Mouse (Mus musculus): ENCODE results near the gene Tmem156. TPM values are rescaled to one million over a fixed set of nuclear protein-coding genes. Genes with fewer than 3 reads are reported as not detected.

Tmem156 gene
- polyA plus RNA-seq, 1 experiment from 2014 or later = 0.55 TPM

DNA sequence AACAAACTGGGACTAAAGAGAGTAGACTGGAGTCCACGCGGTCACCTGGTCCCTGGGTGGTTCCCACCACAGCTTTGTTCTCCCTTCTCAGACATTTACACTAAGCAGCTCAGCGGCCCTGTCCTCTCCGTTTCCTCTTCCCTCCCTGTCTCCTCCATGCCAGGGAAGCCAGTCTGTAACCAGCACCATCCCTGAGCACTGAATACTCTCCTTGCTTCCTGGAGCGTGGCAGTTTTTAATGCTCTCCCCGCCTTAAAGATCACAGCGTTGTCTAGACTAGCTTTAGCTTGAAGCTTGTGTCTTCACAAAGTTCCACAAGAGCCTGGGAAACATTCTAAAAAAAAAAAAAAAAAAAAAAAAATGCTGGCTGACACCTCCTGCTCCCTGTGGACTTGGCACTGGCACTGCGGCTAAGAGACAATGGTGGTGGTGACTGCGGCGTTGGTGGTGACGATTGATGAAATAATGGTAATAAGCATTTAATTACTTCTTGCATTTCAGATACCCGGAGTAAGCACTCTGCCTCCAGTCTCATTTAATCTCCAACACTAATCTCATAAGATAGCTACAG lies 44.6 kb downstream of the Tmem156 start:
- no peaks in the 10 kb centered on the region for H3K4me1 ChIP-seq (replicated peaks)
- H3K27ac ChIP-seq = no peak overlapping the region
- H3K9ac ChIP-seq = no peak overlapping the region
- H3K4me2 ChIP-seq = no peak overlapping the region
- H3K9me3 ChIP-seq (replicated peaks) = no peaks in the 10 kb centered on the region
- no peaks in the 10 kb centered on the region for H3K36me3 ChIP-seq
- 68% methylated on average over 12 of the region's 12 CpGs for WGBS (ENCODE audit: insufficient replicate concordance)
- no peak for DNase-seq
- H3K27me3 ChIP-seq = no peaks in the 10 kb centered on the region
- no peak overlapping the region for H3K4me3 ChIP-seq (replicated peaks)
- ATAC-seq (ENCODE audit: low read depth) = no peak; the same call in 1 of the 2 replicates

DNA sequence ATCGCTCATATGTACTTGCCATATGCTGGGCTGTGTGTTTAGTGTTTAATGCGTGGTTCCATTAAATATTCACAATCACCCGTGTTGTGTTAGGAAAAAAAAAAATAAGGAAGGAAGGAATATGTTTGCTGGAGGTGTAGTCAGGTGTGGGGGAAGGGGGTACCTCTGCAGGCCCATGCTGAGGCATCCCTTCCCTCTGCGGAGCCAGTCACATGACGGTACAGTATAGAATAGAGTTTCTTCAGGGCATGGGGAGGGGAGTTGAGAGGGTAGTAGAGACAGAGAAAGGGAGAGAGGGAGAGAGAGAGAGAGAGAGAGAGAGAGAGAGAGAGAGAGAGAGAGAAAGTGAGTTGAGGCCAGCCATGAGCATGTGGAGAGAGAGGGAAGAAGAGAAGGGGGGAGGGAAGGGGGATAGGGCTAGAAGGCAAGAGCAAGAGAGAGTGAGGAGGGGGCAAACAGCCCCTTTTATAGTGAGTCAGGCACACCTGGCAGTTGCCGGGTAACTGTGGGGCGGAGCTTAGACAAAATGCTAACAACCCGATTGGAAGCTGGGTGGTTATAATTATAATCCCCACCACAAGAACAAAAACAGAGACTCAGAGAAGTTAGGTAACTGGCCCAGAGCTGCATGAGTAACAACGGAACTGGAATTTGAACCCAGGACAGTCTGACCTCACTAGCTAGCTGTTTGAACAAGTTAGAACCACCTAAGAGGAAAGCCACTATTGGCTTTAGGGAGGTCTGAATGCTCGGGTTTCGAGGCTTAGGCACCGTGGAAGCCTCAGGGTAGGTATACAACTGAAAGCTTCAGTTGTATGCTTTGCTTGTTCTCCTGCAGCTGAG lies 45.3 kb downstream of the Tmem156 start:
- WGBS (ENCODE audit: insufficient replicate concordance) = 58% methylated on average over 12 of the region's 12 CpGs

DNA sequence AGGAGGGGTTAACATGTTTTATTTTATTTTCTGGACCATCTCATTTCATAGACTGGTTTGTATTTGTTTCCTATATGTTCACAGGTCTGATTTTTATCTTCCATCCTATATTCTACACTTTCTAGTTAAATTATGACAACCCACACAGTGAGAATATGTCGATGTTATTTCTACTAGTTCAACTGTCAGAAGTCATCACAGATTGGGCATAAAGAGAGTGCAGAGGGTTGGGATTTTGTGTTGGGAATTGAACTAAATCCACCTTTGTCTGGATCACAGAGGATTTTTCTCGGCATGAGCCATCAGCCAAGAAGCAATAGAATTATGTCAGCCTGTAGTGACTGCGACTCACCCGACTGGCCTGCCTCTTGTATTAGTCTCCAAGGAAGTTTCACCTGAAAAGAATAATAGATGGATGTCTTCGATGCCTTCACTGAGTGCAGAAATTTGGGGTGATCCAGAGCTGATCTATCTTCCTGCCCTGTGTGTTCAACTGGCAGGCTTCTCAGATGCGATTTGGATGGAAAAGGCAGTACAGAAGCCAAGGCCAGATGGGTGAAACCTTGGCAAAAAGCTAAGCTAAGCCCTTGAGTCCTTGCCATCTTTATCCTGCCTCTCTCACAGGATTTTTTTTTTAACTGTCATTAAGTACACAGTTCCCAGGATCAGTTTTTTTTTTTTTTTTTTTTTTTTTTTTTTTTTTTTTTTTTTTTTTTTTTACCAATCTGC lies 46.1 kb downstream of the Tmem156 start:
- H3K27ac ChIP-seq = no peak overlapping the region
- DNase-seq = no peak
- 75% methylated on average over 6 of the region's 6 CpGs for WGBS (ENCODE audit: insufficient replicate concordance)

More for the DNA sequence above, 45.3 kb downstream of the Tmem156 start:
- DNase-seq = no peak
- H3K36me3 ChIP-seq = no peaks in the 10 kb centered on the region
- ATAC-seq (ENCODE audit: low read depth) = no peak
- H3K4me2 ChIP-seq = no peak overlapping the region
- no peaks in the 10 kb centered on the region for H3K4me1 ChIP-seq (replicated peaks)
- H3K4me3 ChIP-seq (replicated peaks) = no peak overlapping the region
- no peaks in the 10 kb centered on the region for H3K9me3 ChIP-seq (replicated peaks)
- no peaks in the 10 kb centered on the region for H3K27me3 ChIP-seq
- H3K27ac ChIP-seq = no peak overlapping the region
- no peak overlapping the region for H3K9ac ChIP-seq

DNA sequence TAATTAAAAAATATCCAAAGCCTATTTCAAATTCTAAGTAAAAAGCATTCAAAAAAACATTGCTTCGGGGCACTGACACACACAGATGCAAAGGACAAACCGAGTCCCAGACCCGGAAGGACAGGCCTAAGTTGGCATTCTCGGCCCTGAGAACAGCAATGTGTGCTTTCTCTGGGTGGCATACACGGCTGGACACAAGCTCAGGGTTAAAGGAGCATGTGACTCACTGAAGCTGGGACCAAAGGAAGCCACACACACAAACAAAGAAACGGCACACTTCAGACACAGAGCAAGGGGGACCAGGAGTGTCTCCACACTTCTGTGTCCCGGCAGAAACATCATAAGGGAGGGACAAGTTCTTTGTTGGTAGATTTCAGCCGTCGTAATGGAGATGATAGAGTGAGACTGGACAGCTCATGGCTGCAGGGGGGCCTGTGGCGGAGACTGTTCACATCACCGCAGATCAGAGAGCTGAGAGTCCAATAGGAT lies 48.5 kb downstream of the Tmem156 start:
- WGBS (ENCODE audit: insufficient replicate concordance) = 72% methylated on average over 11 of the region's 11 CpGs
- no peak overlapping the region for H3K27ac ChIP-seq
- no peak overlapping the region for H3K4me3 ChIP-seq (replicated peaks)
- no peaks in the 10 kb centered on the region for H3K9me3 ChIP-seq (replicated peaks)
- no peak for DNase-seq
- no peak overlapping the region for H3K4me2 ChIP-seq
- H3K4me1 ChIP-seq (replicated peaks) = no peaks in the 10 kb centered on the region
- H3K9ac ChIP-seq = no peak overlapping the region
- no peak for ATAC-seq (ENCODE audit: low read depth)
- H3K36me3 ChIP-seq = 0 out of 2 replicates have a peak, but pooled peaks cover 4% of the 10 kb centered on the region
- no peaks in the 10 kb centered on the region for H3K27me3 ChIP-seq

More for the DNA sequence above, 46.1 kb downstream of the Tmem156 start:
- H3K4me2 ChIP-seq = no peak overlapping the region
- H3K27me3 ChIP-seq = no peaks in the 10 kb centered on the region
- H3K9ac ChIP-seq = no peak overlapping the region
- H3K4me1 ChIP-seq (replicated peaks) = no peaks in the 10 kb centered on the region
- H3K4me3 ChIP-seq (replicated peaks) = no peak overlapping the region
- H3K36me3 ChIP-seq = no peaks in the 10 kb centered on the region
- no peak for ATAC-seq (ENCODE audit: low read depth)
- H3K9me3 ChIP-seq (replicated peaks) = no peaks in the 10 kb centered on the region

DNA sequence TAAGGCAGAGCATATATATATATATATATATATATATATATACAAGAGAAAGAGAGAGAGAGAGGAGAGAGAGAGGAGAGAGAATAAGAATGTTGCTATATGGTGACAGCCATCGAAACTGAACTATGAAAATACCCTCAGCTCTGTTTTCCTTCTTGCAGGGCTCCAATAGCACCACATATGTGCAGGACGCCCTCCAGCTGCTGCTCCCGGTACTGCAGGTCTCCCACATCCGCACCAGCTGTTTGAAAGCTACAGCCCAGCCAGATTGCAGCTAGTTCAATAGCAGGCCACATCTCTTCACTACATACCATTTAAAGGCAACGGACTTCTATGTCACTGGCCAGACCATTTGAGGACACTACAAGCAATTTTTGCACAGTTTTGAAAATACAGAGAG lies 51.5 kb downstream of the Tmem156 start:
- 0 out of 2 replicates have a peak, but pooled peaks cover 4% of the 10 kb centered on the region for H3K36me3 ChIP-seq
- WGBS (ENCODE audit: insufficient replicate concordance) = 54% methylated on average over 5 of the region's 5 CpGs
- H3K4me3 ChIP-seq (replicated peaks) = no peak overlapping the region
- no peak overlapping the region for H3K9ac ChIP-seq
- ATAC-seq (ENCODE audit: low read depth) (no peak), DNase-seq (no peak)
- H3K27me3 ChIP-seq = no peaks in the 10 kb centered on the region
- no peaks in the 10 kb centered on the region for H3K4me1 ChIP-seq (replicated peaks)
- H3K9me3 ChIP-seq (replicated peaks) = no peaks in the 10 kb centered on the region
- H3K27ac ChIP-seq = no peak overlapping the region
- H3K4me2 ChIP-seq = no peak overlapping the region

DNA sequence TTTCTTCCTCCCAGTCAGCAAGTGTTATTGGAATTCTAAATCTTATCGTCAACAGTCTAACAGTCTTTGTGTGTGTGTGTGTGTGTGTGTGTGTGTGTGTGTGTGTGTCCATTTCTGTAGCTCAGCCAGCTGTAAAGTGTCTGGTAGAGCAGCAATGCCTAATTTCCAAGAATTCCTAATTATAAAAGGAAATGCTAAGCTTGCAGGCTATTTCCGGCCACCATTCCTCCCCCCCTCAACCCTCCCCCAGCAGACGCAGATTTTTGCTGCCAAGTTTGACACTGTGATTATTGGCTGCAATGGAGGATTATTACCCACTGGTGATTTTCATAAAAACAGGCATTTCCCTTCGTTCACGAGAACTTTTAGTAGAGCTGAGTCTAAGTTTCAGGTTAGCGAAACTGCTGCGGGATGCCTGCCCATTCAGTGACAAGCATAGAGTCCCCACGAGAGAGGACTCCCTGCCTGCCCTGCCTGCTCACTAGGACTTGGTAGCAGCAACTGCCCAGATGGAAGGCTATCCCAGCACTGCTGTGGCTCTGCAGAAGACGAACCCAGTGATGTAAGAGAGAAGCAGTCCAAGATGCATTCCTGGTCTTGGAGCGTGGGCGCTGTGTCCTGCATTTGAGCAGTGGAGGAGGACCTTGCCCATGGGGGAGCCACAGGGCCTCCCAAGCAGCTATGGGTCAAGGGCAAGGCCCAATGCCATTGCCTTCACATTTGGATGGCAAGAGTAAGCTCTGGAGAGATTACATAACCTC lies 52.9 kb downstream of the Tmem156 start:
- Histone ChIP-seq H3K27me3 (no peaks in the 10 kb centered on the region), H3K9ac (no peak overlapping the region), H3K27ac (no peak overlapping the region), H3K4me3 (replicated peaks) (no peak overlapping the region), H3K9me3 (replicated peaks) (no peaks in the 10 kb centered on the region), H3K36me3 (0 out of 2 replicates have a peak, but pooled peaks cover 4% of the 10 kb centered on the region), H3K4me1 (replicated peaks) (no peaks in the 10 kb centered on the region), H3K4me2 (no peak overlapping the region)
- ATAC-seq (ENCODE audit: low read depth) (no peak), DNase-seq (no peak)
- 66% methylated on average over 11 of the region's 11 CpGs for WGBS (ENCODE audit: insufficient replicate concordance)

DNA sequence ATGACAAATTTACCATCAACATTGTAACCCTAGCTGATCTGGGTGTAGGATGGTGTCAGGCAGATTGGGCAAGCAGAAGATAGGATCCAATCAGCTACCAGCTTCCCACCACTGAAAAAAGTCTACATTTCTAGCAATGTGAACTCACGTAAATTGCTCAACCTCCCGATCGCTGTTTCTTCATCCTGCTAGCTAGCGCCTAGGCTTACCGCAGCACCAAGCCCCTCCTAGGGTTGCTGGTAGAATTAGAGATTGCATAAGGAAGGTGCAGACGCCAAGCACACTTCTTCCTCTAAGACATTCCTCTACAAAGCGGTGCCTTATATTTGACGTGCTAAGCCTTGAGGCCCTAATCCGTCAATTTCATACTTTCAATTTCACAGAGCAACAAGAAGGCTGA lies 53.6 kb downstream of the Tmem156 start:
- Histone ChIP-seq H3K36me3 (0 out of 2 replicates have a peak, but pooled peaks cover 4% of the 10 kb centered on the region), H3K9me3 (replicated peaks) (no peaks in the 10 kb centered on the region), H3K9ac (no peak overlapping the region), H3K4me3 (replicated peaks) (no peak overlapping the region), H3K4me1 (replicated peaks) (no peaks in the 10 kb centered on the region), H3K27me3 (no peaks in the 10 kb centered on the region), H3K27ac (no peak overlapping the region), H3K4me2 (no peak overlapping the region)
- ATAC-seq (ENCODE audit: low read depth) (no peak), DNase-seq (no peak)
- 60% methylated on average over 9 of the region's 9 CpGs for WGBS (ENCODE audit: insufficient replicate concordance)

DNA sequence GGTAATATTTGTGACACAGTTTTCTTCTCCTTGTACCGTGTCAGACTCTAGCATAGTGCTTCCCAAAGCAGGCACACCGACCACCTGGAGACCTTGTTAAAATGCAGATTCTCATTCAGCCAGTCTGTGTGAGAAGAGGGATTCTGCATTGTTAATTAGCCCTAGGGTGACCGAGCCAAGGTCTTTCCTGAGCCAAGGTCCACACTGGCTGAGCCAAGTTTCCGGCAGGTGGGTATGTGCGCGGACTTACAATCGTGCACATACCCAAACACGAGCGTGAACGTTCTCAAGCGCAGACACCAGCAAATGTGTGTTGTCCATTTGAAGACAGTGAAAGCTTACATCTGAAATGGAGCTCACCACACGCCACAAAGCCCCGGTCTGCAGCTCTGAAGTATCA lies 55.3 kb downstream of the Tmem156 start:
- no peak overlapping the region for H3K9ac ChIP-seq
- ATAC-seq (ENCODE audit: low read depth) (no peak), DNase-seq (no peak)
- H3K27me3 ChIP-seq = no peaks in the 10 kb centered on the region
- H3K27ac ChIP-seq = no peak overlapping the region
- H3K9me3 ChIP-seq (replicated peaks) = no peaks in the 10 kb centered on the region
- 73% methylated on average over 13 of the region's 13 CpGs for WGBS (ENCODE audit: insufficient replicate concordance)
- peaks cover 8% of the 10 kb centered on the region; the same call in 1 of the 2 replicates for H3K36me3 ChIP-seq
- H3K4me2 ChIP-seq = no peak overlapping the region
- no peaks in the 10 kb centered on the region for H3K4me1 ChIP-seq (replicated peaks)
- H3K4me3 ChIP-seq (replicated peaks) = no peak overlapping the region

DNA sequence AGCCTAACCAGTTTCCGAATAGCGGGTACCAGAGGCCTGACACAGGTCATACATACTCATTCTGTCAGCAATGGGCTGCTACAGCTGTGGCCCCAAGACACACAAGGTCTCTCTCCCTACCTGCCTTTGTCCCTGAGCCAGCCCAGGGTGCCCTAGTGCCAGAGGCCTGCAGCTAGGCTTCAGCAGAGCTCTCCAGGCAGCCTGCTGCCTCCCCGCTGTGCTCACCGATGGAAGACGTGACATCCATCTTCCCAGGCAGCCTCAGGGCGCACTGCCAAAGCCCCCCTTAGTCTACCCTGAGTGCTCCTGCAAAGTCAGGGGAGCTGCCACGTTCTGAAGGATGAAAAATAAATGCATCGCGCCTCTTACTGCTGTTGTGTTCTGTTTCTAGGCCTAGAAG lies 63.9 kb downstream of the Tmem156 start:
- no peak overlapping the region for H3K9ac ChIP-seq
- no peaks in the 10 kb centered on the region for H3K27me3 ChIP-seq
- no peak overlapping the region for H3K4me3 ChIP-seq (replicated peaks)
- DNase-seq = no peak
- no peaks in the 10 kb centered on the region for H3K4me1 ChIP-seq (replicated peaks)
- WGBS (ENCODE audit: insufficient replicate concordance) = 69% methylated on average over 9 of the region's 9 CpGs
- H3K4me2 ChIP-seq = no peak overlapping the region
- H3K9me3 ChIP-seq (replicated peaks) = no peaks in the 10 kb centered on the region
- H3K36me3 ChIP-seq = peaks cover 13% of the 10 kb centered on the region
- no peak for ATAC-seq (ENCODE audit: low read depth)
- H3K27ac ChIP-seq = no peak overlapping the region

DNA sequence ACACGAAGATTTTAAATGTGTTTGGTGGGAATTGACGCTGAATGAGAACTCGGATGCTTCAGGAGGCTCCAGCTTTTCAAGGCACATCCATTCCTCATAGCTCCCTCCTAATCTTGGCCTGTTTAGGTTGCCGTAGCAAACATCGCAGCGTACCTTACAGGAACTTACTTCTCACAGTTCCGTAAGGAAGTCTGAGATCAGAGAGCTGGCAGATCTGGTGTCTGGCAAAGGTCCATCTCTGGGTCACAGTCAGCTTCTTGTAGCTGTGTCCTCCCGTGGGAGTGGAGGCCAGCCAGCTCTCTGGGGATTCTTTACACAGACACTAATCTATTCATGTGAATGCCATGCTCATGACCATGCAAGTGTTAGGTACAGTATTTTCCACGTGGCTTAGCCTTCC lies 65.2 kb downstream of the Tmem156 start:
- no peak overlapping the region for H3K4me2 ChIP-seq

DNA sequence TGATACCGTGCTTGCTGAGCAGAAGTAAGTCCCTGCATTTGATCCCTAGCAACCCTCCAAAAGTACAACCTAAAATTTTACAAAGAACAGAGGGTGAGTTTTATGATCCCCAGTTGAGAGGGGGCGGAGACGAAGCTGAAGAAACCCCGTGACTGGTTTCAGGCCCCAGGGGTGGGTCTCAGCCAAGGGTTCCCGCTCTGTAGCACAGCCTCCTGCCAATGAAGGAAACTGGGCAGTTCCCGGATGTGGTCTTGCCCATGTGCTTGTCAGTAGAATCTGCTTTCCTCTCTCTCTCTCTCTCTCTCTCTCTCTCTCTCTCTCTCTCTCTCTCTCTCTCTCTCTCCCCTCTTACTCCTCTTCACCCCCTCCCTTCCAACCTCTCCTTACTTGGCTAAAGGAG lies 66.0 kb downstream of the Tmem156 start:
- WGBS (ENCODE audit: insufficient replicate concordance) = 37% methylated on average over 6 of the region's 6 CpGs
- no peak for ATAC-seq (ENCODE audit: low read depth)

More for the DNA sequence above, 65.2 kb downstream of the Tmem156 start:
- Histone ChIP-seq H3K27ac (no peak overlapping the region), H3K27me3 (no peaks in the 10 kb centered on the region), H3K36me3 (peaks cover 18% of the 10 kb centered on the region), H3K9ac (no peak overlapping the region), H3K4me1 (replicated peaks) (no peaks in the 10 kb centered on the region), H3K9me3 (replicated peaks) (no peaks in the 10 kb centered on the region), H3K4me3 (replicated peaks) (no peak overlapping the region)
- 66% methylated on average over 9 of the region's 9 CpGs for WGBS (ENCODE audit: insufficient replicate concordance)
- DNase-seq = no peak
- ATAC-seq (ENCODE audit: low read depth) = no peak

More for the DNA sequence above, 66.0 kb downstream of the Tmem156 start:
- Histone ChIP-seq H3K27ac (no peak overlapping the region), H3K4me2 (no peak overlapping the region), H3K27me3 (no peaks in the 10 kb centered on the region), H3K9me3 (replicated peaks) (no peaks in the 10 kb centered on the region), H3K4me1 (replicated peaks) (no peaks in the 10 kb centered on the region), H3K4me3 (replicated peaks) (no peak overlapping the region), H3K36me3 (peaks cover 16% of the 10 kb centered on the region), H3K9ac (no peak overlapping the region)
- DNase-seq = no peak
